Mouse (Mus musculus): Measurements from ENCODE around the gene Skint8.
A peak's percentile ranks its signal among the peaks of the same experiment; 100 is the strongest.
"Not testable (repeated sequence)": the region's sequence is repeated elsewhere in the genome, so short reads cannot be mapped to it uniquely, and the experiment has no call there.

The Skint8 gene

GRCm38 (mm10) chr4:111919092-111919491, at the start of gene Skint8:
Skint8 (plus strand) TSS chr4:111919392.
- no peak for DNase-seq (ENCODE audit: low read depth, low spot score)

GRCm38 (mm10) chr4:111880112-111880875, 38.9 kb upstream of the Skint8 start:
- DNase-seq (ENCODE audit: low read depth, low spot score), result no peak

GRCm38 (mm10) chr4:111883543-111883942, 35.6 kb upstream of the Skint8 start:
- no peak for DNase-seq (ENCODE audit: low read depth, low spot score)

GRCm38 (mm10) chr4:111886018-111886417, 33.2 kb upstream of the Skint8 start:
- peak; percentile 57 for DNase-seq (ENCODE audit: low read depth, low spot score)

- peak; percentile 46 for DNase-seq (ENCODE audit: low read depth, low spot score)
Measured at GRCm38 (mm10) chr4:111886607-111887006, 32.6 kb upstream of the Skint8 start.

- DNase-seq (ENCODE audit: low read depth, low spot score), result no peak
Measured at GRCm38 (mm10) chr4:111892138-111892537, 27.1 kb upstream of the Skint8 start.

- DNase-seq (ENCODE audit: low read depth, low spot score), result no peak
Measured at GRCm38 (mm10) chr4:111897755-111898154, 21.4 kb upstream of the Skint8 start.

- no peak for DNase-seq (ENCODE audit: low read depth, low spot score)
Measured at GRCm38 (mm10) chr4:111898566-111898965, 20.6 kb upstream of the Skint8 start.

- DNase-seq (ENCODE audit: low read depth, low spot score), result not testable (repeated sequence)
Measured at GRCm38 (mm10) chr4:111900491-111900890, 18.7 kb upstream of the Skint8 start.

- no peak for DNase-seq (ENCODE audit: low read depth, low spot score)
Measured at GRCm38 (mm10) chr4:111901473-111901872, 17.7 kb upstream of the Skint8 start.

- no peak for DNase-seq (ENCODE audit: low read depth, low spot score)
Measured at GRCm38 (mm10) chr4:111902775-111903174, 16.4 kb upstream of the Skint8 start, which contains the start of gene Slc5a9. Slc5a9 (minus strand) TSS chr4:111902918.

- peak; percentile 24 for DNase-seq (ENCODE audit: low read depth, low spot score)
Measured at GRCm38 (mm10) chr4:111907926-111908325, 11.3 kb upstream of the Skint8 start.

- DNase-seq (ENCODE audit: low read depth, low spot score), result peak; percentile 1
Measured at GRCm38 (mm10) chr4:111961309-111961708, 42.1 kb downstream of the Skint8 start.

GRCm38 (mm10) chr4:111963241-111963640, 44.0 kb downstream of the Skint8 start:
- DNase-seq (ENCODE audit: low read depth, low spot score), result not testable (repeated sequence)

GRCm38 (mm10) chr4:111963669-111964068, 44.5 kb downstream of the Skint8 start:
- no peak for DNase-seq (ENCODE audit: low read depth, low spot score)

- no peak for DNase-seq (ENCODE audit: low read depth, low spot score)
Measured at GRCm38 (mm10) chr4:111972623-111973022, 53.4 kb downstream of the Skint8 start, which contains the start of gene Skint7. Skint7 (plus strand) TSS chr4:111972923.
